Mouse (Mus musculus): ENCODE results near the gene Gm7861.
"Not testable (repeated sequence)": the region's sequence is repeated elsewhere in the genome, so short reads cannot be mapped to it uniquely, and the experiment has no call there.

DNA sequence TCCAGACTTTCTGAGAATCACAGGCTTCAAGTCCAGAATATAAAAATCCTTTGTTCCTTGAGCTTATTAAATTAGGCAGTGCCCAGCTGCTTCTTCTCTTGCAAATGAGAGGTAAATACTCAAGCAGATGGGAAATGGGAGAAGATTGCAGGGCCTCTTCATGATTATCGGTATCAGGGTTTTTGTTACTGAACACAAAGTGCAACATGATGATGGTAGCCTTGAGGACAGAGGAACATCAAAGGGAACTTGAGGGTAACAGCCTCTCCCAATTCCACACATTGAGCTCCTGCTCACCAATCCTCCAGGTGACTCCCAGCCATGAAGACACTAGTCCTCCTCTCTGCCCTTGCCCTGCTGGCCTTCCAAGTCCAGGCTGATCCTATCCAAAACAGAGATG, 11.6 kb downstream of the Gm7861 start, which contains the start of gene Defa28:
- not testable (repeated sequence) for TF ChIP-seq CTCF, EP300 (IDR thresholded peaks at IDR 0.05; ENCODE audit: low read depth)

Measured in liver, embryonic 14.5 days (tissue).